Mouse (Mus musculus): ENCODE data around the gene 3110082J24Rik. TPM values are rescaled to one million over a fixed set of nuclear protein-coding genes. Genes with fewer than 3 reads are reported as not detected.

Gene 3110082J24Rik
- polyA plus RNA-seq, 1 experiment from 2014 or later: not detected

DNA sequence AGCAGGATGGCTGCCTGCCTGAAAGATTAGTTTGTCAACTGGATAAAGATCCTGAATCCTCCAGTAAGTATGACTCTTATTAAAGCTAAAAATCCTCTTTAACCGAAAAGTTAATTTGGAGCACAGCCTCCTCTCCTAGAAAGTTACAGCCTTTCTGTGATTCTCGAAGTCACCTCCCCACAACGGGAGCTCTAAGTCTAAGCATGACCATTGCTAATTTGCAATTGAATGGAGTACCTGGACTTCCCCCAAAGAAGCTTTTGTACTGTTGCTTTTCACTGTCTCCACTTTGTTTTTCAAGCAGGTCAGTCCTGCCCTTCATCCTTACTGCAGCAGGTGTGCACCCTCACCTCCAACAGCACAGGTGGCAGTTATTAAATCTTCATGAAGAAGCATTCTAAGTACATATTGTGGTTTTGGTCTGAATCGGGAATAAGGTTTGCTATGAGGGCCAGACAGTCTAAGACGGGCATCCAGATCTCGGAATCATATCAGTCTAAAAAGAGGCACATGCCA, 47.6 kb downstream of the 3110082J24Rik start:
- Histone ChIP-seq H3K36me3 (ENCODE audit: control insufficient read depth, insufficient read depth) (peaks cover 20% of the 10 kb centered on the region), H3K4me2 (replicated peaks; ENCODE audit: low read depth) (no peak overlapping the region), H3K4me3 (ENCODE audit: low read depth, low read length) (no peak overlapping the region), H3K27ac (ENCODE audit: low read depth, low read length) (no peak overlapping the region), H3K9me3 (ENCODE audit: control insufficient read depth) (no peaks in the 10 kb centered on the region), H3K27me3 (replicated peaks; ENCODE audit: control insufficient read depth, insufficient read depth, low read length) (no peaks in the 10 kb centered on the region), H3K4me1 (replicated peaks; ENCODE audit: control insufficient read depth, insufficient read depth, low read length) (no peaks in the 10 kb centered on the region), H3K9ac (ENCODE audit: low read depth, low read length) (no peak overlapping the region)
- 92% methylated on average over 6 of the region's 6 CpGs for WGBS
- ATAC-seq: no peak
- no peak for TF ChIP-seq CTCF (IDR thresholded peaks at IDR 0.05; ENCODE audit: low read depth)

Other genes with a start within 250 kb of the 3110082J24Rik start
- gene Il6, start 93.0 kb downstream of the 3110082J24Rik start, polyA plus RNA-seq (2015; fragmentation: Nextera tagmentation; extraction: Ambion mirVana): 0.17 and 0.34 TPM in 2 replicates
- 78.7 and 80.9 TPM in 2 replicates for gene Tyms, start 32.5 kb downstream of the 3110082J24Rik start, polyA plus RNA-seq (2015; fragmentation: Nextera tagmentation; extraction: Ambion mirVana)
- 0.20 TPM in 2 replicates for gene Garem2, start 925 bp downstream of the 3110082J24Rik start, polyA plus RNA-seq (2015; fragmentation: Nextera tagmentation; extraction: Ambion mirVana)
- gene Hadha, start 49.1 kb upstream of the 3110082J24Rik start, polyA plus RNA-seq (2015; fragmentation: Nextera tagmentation; extraction: Ambion mirVana): 301 and 307 TPM in 2 replicates
- 392 and 420 TPM in 2 replicates for gene Hadhb, start 49.2 kb upstream of the 3110082J24Rik start, polyA plus RNA-seq (2015; fragmentation: Nextera tagmentation; extraction: Ambion mirVana)
- 0.07 TPM in 1 of 2 replicates, not detected in the other for gene Adgrf3, start 99.6 kb upstream of the 3110082J24Rik start, polyA plus RNA-seq (2015; fragmentation: Nextera tagmentation; extraction: Ambion mirVana)
- 66.2 and 78.5 TPM in 2 replicates for gene Selenoi, start 126.5 kb upstream of the 3110082J24Rik start, polyA plus RNA-seq (2015; fragmentation: Nextera tagmentation; extraction: Ambion mirVana)
- 0.72 and 1.1 TPM in 2 replicates for gene Drc1, start 175.3 kb upstream of the 3110082J24Rik start, polyA plus RNA-seq (2015; fragmentation: Nextera tagmentation; extraction: Ambion mirVana)